Mouse (Mus musculus) monocyte, adult 59 days (primary cell): Measurements from ENCODE around the gene Vmn1r126. TPM values are rescaled to one million over a fixed set of nuclear protein-coding genes. Genes with fewer than 3 reads are reported as not detected.

ENCODE experiments used
- total RNA-seq, 2 experiments: library from RNA; stranded (reverse); gene quantifications; one replicate each; pipeline ENCODE4 v1.2.4; 2023

Vmn1r126 gene
- total RNA-seq, result not detected

GRCm38 (mm10) chr7:21301367-21301766 is at the start of gene Vmn1r126:
Gene Vmn1r126 (minus strand): TSS chr7:21301467.

GRCm38 (mm10) chr7:21349073-21349472 is 47.8 kb upstream of the Vmn1r126 start, which contains the start of gene Vmn1r128:
Gene Vmn1r128 (plus strand): TSS chr7:21349373.

GRCm38 (mm10) chr7:21319761-21320160 is 18.5 kb upstream of the Vmn1r126 start, which contains the start of gene Vmn1r127:
Gene Vmn1r127 (minus strand): TSS chr7:21319861.

GRCm38 (mm10) chr7:21271879-21272278 is 29.4 kb downstream of the Vmn1r126 start, which contains the start of gene Vmn1r125:
Gene Vmn1r125 (plus strand): TSS chr7:21272179.

DNA sequence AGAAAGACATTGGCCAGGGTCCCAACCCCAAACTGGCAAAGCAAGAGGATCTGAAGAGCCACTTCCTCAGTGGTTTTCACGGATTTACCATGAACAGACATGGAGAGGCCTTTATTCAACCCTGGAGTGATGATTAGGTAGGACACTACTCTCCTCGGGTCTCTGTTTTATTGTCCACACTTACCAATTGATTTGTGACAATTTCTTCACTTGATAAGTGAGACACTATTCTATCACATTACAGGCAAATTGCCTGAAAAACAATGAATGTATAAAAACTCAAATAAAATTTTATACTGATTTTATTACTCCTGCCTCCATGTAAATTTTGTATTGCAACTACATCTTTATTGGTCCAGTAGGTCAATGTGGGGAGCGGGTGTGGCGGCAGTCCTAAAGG is 40.8 kb downstream of the Vmn1r126 start, which contains the start of gene Vmn1r124:
Gene Vmn1r124, minus strand, starts transcription at position 101 of the 400 bp plus-strand sequence.

Other genes with a start within 250 kb of the Vmn1r126 start
- gene Vmn1r120, start 247.7 kb downstream of the Vmn1r126 start, total RNA-seq, result not detected
- not detected for gene Vmn1r121, start 203.0 kb downstream of the Vmn1r126 start, total RNA-seq
- gene Vmn1r122, start 167.3 kb downstream of the Vmn1r126 start, total RNA-seq, result not detected
- gene Vmn1r123, start 139.3 kb downstream of the Vmn1r126 start, total RNA-seq, result not detected
- not detected for gene Gm5157, start 111.0 kb downstream of the Vmn1r126 start, total RNA-seq
- gene Vmn1r124, start 40.9 kb downstream of the Vmn1r126 start, total RNA-seq, result not detected
- not detected for gene Vmn1r125, start 29.3 kb downstream of the Vmn1r126 start, total RNA-seq
- gene Vmn1r127, start 18.4 kb upstream of the Vmn1r126 start, total RNA-seq, result not detected
- gene Vmn1r128, start 47.9 kb upstream of the Vmn1r126 start, total RNA-seq, result not detected
- gene Vmn1r129, start 59.8 kb upstream of the Vmn1r126 start, total RNA-seq, result not detected
- not detected for gene Gm6882, start 131.3 kb upstream of the Vmn1r126 start, total RNA-seq
- not detected for gene Vmn1r130, start 210.3 kb upstream of the Vmn1r126 start, total RNA-seq
- gene Vmn1r131, start 244.6 kb upstream of the Vmn1r126 start, total RNA-seq, result not detected